Mouse (Mus musculus) erythroid progenitor cell, adult 5-6 weeks (primary cell): ENCODE results near the gene Rasl12. TPM values are rescaled to one million over a fixed set of nuclear protein-coding genes. Genes with fewer than 3 reads are reported as not detected.
A peak's percentile ranks its signal among the peaks of the same experiment; 100 is the strongest.

ENCODE experiments used
- ATAC-seq: replicated peaks from 2 replicates; pipeline ENCODE4 v1.8.0; 2016; ENCODE audit warnings: moderate number of reproducible peaks, mild to moderate bottlenecking, moderate TSS enrichment, inconsistent platforms; ENCODE audit not compliant: poor library complexity, low FRiP score, severe bottlenecking
- total RNA-seq, 2 experiments: library from RNA; stranded (forward) in 1 of 2; stranded (reverse) in 1 of 2; fragments of 150-400 nt in 1 of 2; fragments of 186-747, 209-891 nt in 1 of 2; gene quantifications; 2 replicates each; pipeline versions ENCODE4 v1.2.3 to v1.2.4; 2015 to 2017; ENCODE audit warnings: low replicate concordance in 2 of 2

Gene Rasl12
- total RNA-seq (2015; ENCODE audit: low replicate concordance): not detected in 2 replicates
- total RNA-seq (2017; ENCODE audit: low replicate concordance): not detected in 2 replicates

DNA sequence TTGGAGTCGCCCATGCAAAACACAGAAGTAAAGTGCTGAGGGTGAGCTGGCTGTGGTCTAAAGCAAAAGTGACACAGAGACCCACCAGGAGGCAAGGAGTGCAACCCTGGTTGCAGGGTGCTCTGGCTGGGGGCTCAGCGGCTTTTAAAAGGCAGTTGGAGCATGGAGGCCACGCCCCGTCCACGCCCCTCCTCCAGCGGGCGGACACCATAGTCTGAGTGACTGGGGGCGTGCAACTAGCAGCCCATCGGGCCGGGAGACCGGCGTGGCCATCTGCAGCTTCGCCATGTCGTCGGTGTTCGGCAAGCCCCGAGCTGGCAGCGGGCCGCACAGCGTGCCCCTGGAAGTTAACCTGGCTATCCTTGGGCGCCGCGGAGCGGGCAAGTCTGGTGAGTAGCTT is at the start of gene Rasl12:
Rasl12 (plus strand) TSS at position 228 of the 400 bp plus-strand sequence.
- peak; percentile 41; the same call in 1 of the 2 replicates for ATAC-seq

DNA sequence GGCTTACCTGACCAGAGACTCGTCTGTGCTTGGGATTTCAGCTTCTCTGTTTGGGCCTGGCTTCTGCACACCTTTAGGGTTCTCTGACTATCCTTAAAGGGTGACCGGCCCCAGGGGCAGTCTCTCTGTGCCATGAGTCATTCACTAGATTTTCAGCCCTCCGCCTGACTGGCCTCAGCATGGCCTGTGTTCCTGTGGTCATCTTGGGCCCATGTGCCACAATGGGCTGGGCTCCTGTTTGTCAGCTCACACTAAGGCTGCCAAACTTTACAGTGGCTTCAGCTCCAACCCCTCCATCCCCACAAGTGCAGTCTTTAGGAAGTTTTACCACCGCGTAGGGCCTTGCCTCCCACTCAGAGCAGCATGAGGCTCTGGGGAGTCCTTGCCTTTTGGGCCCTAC is 45.1 kb upstream of the Rasl12 start:
- no peak for ATAC-seq

DNA sequence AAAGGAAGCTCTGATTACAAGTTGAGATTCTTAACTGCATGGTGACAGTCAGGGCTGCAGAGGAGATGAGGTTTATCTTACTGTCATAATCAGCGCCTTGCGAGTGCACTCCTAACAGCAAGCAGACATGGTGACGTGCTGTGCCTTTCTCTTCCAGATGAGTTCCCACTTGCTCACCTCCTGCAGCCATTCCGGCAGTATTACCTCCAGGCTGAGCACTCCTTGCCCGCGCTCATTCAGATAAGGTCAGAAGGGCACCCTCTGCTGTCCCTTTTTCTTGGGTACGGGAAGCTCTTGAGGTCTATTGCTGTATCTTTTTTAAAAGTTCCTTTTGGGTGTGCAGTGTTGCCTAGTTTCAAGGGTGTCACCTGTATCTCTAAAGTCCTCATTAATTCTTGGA is 41.7 kb upstream of the Rasl12 start:
- ATAC-seq: no peak

DNA sequence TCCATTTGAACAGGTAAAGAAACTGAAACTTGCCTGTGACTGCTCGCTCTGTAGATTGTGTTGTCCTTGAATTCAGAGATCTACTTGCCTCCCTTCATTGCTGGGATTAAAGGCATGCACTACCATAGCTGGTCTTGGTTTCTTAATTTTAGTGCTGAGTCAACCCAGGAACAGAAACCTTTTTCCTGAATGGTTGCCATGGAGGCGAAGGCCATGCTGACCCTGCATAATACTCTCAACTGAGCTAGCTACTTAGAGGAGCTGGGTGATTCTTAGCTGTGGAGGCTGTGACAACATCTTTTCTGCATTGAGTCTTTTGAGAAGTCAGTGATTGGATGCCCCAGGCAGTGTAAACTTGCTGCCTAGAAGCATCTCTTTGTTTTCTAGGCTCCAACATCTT is 41.3 kb upstream of the Rasl12 start:
- ATAC-seq: no peak

DNA sequence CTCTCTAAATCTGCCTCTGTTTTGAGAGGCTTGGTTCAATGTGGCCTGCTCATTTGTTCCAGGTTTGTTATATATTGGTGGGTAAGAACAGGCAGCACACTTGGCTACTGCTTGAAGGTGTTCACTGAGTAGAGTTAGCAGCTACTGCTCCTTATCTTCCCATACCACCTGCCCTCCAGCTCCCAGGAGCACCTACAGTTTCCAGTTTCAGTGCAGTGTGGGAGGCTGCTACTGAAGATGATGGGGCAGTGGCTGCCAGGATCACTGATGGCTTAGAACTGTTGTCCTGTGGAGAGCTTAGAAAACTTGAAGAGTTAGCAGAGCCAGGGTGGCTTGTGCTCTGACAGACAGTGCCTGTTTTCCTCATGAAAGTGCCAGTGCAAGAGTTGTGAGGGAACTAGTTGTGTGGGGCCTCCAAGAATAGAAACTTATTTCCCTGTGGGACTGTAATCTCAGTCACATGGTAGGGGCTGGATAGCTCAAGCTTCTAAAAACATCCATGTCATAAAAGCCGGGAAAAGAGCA is 39.3 kb upstream of the Rasl12 start:
- peak; percentile 97 for ATAC-seq

DNA sequence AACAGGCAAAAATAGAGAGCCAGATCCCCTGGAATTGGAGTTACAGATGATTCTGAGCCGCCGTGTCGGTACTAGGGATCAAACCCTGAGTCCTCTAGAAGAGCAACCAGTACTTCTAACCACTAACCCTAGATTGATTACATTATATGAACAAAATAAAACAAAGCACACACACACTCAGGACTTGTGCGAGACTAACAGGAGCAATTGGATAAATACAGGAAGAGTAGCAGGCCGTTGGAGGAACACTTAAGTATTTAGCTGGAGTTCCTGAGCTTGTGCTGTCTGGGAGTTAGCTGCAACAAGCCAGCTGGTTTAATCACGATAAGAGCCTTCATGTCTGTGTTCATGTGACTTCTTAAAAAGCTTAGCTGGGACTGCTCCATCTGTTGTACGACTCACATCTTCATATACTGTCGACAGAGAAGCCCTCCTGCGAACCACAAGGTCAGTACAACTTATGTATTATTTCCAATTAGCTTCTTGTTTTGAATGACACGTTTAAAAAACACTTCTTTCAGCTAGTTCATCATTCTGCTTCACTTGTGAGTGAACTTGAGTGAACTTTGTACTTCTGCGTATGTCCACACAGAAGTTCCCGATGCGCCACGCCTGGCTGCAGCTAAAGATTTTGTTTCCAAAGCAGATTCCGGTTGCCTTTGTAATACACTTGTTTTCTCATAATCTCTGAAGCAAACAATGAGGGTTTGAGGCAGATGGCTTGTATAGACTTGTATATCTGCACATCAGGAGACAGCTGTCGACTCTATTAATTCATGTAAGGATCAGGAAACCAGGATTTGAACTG is 37.5 kb upstream of the Rasl12 start, which contains the start of gene Ubap1l:
Ubap1l (plus strand) TSS at position 401 of the 808 bp plus-strand sequence.
- no peak for ATAC-seq

DNA sequence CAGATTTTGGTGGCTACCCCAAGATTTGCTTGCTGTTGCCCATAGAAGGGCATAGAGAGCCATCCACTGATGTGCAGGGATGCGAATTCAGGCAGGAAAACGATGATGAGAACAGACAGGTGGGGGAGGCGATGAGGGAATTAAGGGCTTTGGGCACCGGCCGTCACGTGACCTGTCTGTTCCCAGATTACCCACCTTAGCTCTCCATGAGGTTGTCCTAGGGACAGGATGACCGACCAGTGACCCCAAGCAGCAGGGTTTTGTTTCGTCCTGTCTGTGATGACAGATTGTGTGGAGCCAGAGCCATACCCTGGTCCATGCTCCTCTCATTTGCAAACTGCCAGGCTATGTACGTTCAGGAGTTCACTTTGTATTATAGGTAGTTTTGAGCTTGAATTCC is 34.6 kb upstream of the Rasl12 start:
- ATAC-seq: no peak

DNA sequence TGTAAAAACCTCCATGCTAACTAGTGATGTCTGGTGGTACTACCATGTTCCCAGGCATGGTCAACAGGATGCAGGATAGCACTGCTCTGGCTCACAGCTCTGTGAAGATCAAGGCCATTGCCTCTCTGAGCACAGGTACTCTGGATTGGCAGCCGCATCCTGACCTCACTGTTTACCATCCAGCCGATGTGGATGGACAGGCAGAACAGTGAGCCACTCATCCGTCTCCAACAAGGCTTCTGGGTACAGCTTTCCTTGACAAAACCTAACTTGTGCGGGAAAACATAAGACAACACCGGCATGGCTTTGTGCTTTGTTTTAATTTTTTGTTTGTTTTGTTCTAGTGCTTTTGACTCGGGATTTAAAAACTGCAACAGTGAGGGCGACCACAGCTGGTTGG is 32.6 kb upstream of the Rasl12 start:
- ATAC-seq: no peak

DNA sequence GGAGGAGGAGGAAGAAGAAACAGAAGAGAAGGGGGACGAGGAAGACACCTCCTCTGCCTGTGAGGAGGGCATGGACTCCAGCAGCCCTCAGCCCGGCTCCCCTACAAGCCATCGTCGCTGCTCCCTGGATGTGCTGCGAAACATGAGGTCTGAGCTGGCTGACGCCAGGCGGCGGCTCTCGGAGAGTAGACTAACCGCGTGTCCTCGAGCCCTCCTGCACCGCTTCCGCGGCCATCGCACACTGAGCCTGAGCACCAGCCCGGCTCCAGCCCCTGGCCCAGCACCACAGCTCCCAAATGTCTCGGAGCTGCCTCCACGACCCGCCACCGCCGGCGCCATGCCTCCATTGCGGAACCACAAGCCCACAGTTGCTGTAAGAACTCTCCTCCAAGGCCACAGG is 26.6 kb upstream of the Rasl12 start:
- peak; percentile 30; the same call in 1 of the 2 replicates for ATAC-seq

DNA sequence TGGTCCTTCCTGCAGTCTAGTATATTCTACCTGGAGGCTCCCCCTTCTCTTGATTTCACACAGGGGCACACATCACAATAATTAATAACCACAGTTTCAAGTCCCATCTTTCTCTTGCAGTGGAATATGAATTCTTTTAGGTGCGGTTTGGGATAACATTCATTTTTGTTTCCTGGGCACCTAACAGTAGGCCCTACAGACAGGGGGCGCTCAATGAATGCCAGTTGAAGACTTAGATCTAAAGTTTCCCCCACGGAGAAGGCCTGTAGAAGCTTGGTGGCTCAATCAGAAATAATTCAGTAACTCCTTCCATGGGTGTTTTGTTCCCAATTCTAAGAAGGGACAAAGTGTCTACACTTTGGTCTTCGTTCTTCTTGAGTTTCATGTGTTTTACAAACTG is 25.9 kb upstream of the Rasl12 start:
- no peak for ATAC-seq

DNA sequence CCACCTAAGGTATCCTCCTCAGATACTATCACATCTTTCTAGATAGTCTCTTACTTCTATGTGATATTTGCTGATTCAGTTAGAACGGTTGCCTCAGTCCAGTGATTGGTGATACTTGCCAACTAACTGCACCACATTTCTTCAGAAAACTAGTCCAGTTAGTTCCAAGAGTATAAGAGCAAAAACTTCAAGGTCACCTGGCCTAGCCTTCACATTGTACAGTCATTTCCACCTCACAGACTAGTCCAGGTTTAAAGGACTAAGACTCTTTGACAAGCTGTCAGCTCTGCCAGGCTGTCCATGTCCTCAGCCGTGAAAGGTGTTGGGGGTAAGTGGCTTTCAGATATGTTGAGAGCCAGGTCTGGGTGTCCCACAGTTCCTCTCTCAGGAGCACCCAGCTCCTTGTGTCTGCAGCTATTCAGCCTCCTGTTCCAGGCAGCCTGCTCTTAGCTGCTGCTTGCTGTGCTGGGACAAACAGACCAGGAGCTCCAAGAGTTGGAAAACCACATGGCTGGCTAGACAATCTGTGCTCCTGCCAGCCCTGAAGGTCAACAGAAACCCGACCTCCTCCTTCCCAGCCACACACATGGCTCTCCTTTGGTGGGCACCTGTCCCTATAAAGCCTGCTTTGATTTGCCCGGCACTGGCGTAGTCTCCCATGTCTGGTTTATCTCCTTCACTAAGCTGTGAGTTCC is 23.7 kb upstream of the Rasl12 start:
- ATAC-seq: no peak

DNA sequence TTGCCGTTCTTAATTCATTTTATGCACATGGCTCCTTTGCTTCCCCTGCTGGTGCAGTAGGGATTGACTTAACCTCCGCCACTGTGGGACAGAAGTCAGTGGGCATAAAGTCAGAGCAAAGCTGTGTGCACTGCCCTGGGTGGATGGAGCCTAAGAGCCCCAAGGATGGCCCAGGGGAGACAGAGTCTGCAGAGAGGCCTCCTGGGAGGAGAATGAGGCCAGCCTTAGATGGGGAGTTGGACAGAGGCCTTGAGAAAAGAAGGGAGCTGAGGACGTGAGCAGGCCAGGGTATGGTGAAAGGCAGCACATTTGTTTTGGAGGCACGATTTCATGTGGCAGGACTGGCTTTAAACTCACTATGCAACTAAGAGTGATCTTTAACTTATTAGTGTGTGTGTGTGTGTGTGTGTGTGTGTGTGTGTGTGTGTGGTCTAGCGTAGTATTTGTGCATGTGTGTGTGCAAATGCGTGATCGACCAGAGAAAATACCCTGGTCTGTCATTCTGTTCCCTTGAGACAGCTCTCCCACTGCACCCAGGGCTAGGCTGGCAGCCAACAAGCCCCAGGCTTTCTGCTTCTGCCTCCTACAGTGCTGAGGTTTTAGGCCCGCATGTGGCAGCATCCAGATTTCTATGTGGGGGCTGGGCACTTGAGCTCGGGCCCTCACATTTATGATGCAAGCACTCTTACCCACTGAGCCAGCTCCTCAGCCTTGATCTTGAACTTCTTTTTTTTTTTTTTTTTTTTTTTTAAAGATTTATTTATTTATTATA is 23.0 kb upstream of the Rasl12 start:
- no peak for ATAC-seq

DNA sequence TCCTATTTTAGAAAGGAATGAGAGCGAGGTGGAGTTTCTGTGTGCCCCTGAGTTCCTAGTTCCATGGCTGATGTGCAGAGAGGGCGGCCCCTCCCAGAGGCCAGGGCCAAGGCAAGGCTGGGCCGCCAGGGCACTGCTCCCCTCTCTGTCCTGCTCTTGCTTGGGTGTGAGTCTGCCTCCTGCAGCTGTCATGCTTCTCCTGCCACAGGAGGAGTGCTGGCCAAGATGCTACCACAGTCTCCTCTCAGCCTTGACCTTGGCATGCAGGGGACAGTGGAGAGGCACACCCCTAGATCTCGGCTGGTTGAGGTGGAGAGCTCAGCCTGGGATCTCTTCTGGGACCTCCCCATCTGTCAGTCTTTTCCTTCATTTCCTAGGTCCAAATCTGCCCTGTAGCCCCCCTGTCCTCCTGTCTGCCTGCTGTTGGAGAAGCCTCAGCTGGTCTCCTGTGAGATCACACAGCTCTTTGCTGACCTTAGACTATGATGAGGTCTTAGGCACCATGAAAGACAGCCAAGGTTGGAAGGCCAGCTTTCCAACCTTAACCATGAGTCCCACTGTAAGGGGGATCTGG is 17.2 kb upstream of the Rasl12 start:
- ATAC-seq: no peak

DNA sequence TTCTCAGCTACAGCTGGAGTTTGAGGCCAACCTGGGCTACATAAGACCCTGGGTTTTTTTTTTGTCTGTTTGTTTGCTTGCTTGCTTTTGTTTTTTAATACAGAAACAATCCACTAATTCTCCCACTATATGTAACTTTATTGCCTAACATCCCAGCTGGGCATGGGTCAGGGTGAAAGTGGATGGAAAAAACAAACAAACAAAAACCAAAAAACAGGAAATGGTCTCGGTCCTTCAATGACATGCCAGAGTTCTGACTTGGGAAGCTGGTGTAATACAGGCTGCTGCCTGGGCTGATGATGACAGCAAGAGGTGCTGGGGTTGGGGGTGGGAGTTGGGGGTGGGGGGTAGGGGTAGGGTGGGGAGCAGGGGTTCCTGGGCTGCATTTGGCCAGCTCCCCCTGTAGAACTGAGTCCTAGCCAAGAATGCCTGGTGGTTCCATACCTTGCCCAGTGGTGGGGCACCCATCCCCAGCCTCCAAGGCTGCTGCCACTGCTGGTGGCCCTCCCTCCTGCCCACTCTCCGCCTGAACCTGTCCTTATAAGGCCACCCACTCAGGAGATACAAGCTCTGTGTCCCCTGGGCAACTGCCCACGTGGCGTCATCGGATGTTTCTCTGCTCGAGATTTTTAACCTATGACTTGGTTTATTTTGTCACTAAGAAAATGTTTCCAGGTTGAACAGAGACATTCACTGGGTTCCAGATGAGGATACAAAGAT is 16.1 kb upstream of the Rasl12 start:
- ATAC-seq: no peak

DNA sequence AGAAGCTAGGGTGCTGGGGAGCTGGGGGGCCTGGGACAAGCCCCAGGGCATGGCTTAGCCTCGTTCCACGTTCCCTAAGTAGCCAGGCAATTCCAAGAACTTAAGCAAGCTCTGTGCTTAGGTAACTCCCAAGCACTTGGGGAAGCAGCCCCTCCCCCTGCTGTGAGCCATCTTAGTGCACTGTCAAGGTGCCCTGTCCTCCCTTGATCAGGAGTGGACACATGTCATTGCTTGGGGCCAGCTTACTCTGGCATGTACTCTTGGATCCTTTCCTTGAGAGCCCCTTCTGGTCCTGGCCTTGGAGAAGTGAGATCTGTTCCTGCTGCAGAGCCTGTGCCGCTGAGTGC is 15.6 kb upstream of the Rasl12 start:
- no peak for ATAC-seq

DNA sequence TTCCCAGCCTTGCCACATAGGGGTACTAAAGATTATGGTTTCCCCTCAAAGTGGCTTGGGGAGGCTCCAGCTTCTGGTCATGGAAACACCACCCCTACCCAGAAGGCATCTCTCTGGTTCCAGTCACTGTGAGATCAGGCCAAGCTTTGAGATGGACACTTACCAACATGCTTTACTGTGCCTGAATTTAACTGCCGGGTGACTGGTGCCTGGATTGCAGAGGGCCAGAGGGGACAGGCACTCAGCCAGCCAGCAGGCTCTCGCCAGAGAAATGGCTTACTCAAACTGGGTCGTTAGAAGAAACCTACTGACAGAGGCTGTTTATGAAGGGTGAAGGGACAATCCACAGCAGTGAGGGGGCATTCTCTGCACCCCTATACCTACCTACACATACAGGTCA is 14.0 kb upstream of the Rasl12 start:
- no peak; the same call in 1 of the 2 replicates for ATAC-seq

DNA sequence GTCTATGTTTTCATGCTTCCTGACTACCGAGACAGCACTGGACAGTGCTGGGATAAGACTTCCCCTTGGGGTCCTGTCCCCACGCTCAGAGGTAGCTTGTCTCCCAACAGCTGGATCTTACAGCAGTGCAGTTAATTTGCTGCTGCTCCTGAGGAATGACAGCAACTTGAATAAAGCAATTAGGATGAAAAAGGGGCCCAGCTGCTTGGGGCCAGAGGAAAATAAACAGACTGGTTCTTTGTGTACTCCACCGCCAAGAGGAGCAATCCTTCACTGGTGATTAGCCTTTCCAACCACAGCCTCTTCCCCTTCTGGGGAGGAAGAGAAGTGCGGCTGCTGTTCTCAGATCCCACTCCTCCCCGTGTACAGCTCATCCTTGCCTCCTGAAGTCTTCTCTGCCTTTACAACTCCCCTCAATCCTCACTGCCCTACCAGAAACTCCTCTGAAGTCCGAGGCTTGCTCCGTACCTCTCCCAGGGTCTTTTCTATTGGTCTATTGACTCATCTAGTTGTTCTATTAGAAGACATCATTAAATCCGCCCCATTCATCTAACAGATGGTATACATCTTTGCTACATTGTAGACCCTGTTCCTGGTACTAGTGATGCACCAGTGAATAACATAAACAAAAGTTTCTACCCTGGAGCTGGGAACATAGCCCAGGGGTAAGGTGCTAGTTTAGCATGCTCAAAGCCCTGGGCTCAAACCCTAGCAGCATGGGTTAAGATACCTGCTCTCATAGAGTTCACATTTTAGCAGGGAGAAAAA is 11.7 kb upstream of the Rasl12 start:
- ATAC-seq: no peak

DNA sequence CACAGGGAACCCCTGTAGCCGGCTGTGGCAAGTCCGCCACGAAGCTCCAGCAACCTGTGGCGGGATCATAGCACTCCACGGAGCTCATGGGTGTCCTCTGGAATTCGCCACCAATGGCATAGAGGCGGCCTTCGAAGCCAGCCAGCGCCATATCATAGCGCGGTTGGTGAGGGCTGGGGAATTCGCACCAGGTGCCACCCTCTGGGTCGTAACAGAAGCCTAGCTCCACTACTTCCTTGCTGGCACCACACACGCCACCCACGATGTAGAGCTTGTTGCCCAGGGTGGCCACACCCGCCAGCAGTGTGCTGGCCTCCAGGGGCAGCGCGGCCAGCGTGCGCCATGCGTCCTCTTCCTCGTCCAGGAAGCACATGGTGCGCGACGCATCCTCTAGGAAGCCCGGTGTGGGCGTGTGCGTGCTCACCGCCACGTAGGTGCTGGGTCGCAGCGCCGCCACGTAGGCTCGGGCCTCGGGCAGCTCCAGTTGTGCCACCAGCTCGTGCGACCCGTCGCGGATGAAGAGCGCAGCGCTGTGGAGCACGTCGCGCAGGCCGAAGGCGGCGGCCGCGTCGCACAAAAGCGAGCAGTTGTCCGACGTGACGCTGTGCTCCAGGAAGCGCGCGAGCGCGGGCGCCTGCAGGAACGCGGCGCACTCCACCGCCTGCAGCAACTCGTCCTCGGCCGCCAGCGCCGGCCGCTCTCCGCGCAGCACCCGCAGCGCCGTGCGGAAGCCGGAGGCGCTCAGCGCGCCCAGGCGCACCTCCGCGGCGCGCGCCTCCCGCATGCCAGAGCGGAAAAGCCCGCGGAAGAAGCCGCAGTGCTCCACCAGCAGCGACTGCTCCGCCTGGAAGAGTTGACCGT is 7.3 kb upstream of the Rasl12 start:
- ATAC-seq: no peak
